Mouse (Mus musculus): Measurements from ENCODE around the gene Napa.

The Napa gene

DNA sequence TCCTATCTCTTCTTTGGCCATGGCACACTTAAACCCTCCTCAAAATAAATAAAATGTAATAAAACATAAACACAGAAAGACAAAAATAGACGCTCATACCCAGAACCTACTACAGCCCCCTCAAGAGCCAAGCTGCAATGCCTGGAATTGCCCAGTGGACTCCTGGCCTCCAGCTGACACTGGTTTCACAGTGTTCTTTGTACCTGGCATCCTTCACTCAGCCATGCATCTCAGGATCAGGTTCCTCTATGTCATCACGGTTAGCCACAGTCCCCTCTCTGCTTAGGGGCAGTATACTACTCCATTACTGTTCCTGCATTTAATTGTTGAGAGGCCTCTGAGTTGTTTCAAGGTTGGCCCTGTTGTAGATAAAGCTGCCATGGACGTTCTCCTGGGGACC, 34.7 kb downstream of the Napa start:
- no peak for DNase-seq (ENCODE audit: low spot score)

DNA sequence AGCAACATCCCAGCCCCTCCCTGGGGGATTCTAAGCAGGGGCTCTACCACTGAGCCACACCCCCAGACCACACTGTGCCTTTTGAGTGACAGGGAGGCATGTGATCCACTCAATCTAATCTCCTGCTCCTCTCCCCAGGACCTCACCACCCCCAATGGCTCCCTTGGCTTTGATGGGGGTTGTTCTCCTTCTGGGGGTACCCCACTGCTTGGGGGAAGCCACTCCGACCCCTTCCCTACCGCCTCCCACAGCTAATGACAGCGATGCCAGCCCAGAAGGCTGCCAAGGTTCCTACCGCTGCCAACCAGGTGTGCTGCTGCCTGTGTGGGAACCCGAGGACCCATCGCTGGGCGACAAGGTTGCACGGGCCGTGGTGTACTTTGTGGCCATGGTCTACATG, 35.4 kb downstream of the Napa start:
- DNase-seq (ENCODE audit: low spot score): no peak

DNA sequence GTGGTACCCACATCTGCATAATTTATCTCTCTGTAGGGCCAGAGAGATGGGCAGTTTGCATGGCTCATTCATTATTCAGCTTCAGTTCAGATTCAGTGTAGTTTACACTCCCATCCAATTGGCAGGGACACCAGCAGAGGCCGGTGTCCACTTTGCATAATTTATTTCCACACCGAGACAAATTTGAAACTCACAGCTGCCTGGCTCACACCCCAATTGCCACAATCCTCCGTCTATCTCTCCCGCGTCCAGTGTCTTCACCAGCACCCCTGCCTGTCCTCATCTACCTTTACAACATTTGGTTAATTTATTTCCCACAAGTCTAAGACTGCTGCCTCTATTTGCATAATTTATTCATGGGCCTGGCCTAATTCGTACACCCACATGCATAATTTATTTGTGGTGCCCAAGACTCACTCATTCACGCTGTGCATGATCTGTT, 36.7 kb downstream of the Napa start:
- no peak for DNase-seq (ENCODE audit: low spot score)

DNA sequence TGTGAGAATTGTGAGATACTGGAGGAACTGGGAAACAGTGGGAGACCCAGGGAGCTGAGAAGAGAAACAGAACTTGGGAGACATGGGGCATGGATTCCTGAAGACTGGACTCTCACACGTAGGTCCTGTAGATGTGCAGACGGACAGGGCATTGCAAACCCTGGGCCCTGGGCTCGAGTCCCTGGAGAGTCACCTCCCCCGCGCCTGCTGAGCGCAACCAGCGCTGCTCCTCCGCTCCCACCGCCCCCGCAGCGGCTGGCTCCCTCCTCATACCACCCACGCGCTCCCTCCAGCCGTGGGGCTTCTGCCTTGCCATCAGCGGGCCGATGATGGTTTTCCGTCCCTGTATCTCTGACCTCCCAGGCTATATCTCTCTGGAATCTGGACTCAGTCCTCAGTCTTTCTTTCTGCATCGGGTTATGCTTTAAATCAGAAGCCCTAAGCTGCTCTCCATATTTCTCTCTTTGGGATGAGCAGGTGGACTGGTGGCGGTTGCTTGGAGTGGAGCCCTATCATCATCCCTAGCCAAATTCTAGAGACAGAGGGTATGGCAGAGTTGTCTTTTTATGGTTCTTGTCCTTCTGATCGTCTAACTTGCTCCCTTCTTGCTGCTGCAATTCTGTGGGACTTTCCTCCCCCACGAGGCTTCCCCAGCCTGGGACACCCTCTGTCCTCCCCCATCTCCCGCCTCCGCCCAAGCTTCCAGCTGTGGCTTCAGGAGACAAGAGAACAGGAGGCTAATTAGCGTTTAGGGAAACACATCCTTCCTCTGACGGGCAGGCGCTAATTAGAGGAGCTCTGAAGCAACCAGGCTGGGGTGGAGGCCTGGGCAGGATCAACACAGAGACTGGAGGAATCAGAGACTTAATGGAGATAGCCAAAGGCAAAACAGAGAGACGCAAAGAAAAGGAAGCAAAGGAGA, 48.5 kb downstream of the Napa start:
- no peak for DNase-seq (ENCODE audit: low spot score)

DNA sequence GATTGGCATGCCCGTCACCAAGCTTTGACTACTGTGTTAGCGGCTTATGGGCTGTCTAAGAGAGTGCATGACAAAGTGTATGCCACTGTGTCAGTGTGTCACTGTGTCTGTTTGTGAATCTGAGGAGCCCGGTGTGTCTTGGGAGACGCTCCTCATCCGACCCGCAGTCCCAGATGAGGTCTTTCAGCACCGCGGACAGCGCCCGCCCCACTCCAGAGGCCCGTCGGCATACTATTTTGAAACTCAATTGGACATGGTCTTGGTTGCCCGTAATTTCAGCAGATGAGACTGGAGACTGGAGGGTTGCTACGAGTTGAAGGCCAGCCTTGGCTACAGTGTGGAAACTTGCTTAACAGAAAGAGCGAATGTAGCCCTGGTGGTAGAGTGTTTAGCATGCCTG, 49.4 kb downstream of the Napa start:
- DNase-seq (ENCODE audit: low spot score): peak; percentile 50

DNA sequence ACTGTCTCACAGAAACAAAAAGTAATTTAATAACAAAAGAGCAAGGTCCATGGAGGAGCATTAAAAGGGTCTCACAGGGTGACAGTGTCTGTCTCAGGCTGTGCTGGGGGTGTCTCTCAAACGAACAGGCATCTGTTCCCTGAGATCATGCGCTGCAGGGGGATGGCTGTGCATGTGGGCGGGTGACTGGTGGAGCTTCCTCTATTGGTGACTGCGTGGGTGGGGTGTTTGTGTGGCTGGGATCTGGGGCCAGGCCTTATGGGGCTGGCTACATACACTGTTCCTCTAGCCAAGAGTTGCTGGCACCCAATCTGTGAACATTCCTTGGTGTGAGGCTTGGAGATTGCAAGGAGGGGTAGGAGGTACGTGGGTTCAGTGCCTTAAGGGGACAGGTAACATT, 51.0 kb downstream of the Napa start:
- DNase-seq (ENCODE audit: low spot score): no peak

DNA sequence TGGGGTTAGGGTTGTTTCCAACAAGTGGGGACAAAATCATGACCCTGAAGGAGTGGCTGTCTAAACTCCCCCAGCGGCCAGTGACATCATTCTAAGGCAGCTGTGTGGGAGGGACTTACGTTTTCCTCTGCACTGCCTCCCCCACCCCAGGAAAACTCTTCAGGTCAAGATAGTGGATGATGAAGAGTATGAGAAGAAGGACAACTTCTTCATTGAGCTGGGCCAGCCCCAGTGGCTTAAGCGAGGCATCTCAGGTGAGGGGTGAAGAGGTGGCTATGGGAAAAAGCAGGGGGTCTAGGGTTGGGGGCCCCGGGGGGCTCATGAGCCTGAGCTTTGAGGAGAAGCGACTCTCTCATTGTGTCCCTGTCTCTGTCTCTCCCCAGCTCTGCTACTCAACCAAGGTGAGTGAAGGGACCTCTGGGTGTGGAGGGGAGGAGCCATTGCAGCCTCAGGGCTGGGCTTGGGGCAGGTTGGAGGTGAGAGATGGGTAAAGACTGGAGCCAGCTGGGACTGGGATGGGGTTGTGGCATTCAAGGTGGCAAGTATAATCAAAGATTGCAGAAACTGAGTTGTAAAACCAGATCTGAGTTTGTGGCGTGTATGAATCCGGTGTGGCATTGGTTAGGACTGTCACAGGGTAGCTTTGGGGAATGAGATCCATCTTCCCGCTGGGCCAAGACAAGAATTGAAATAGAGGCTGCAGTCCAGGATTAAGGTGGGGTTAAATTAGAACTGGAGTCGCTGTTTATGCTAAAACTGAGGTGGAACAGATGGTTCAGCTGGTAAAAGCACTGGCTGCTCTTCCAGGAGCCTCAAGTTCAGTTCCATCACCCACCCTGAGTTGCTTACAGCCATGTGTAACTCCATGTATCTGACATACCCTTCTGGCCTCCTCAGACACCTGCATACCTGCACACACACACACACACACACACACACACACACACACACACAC, 52.2 kb downstream of the Napa start:
- no peak for DNase-seq (ENCODE audit: low spot score)

DNA sequence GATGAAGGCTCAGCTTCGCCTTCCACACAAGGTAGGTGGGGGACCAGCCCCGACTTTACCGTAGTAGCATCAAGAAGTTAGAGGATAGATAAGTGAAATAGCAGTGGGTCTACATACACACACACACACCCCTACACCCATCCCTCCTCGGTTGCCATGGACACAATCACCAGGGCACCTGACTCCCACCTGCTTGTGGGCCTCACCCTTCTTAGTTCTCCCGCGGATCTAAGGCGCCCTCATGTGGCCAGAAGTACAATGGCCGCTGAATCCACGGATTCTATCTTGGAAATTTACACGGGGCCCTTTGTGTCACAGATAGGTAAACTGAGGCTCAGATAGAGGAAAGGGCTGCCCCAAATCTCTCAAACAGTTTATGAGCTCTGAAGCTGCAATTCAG, 55.3 kb downstream of the Napa start:
- no peak for DNase-seq (ENCODE audit: low spot score)

DNA sequence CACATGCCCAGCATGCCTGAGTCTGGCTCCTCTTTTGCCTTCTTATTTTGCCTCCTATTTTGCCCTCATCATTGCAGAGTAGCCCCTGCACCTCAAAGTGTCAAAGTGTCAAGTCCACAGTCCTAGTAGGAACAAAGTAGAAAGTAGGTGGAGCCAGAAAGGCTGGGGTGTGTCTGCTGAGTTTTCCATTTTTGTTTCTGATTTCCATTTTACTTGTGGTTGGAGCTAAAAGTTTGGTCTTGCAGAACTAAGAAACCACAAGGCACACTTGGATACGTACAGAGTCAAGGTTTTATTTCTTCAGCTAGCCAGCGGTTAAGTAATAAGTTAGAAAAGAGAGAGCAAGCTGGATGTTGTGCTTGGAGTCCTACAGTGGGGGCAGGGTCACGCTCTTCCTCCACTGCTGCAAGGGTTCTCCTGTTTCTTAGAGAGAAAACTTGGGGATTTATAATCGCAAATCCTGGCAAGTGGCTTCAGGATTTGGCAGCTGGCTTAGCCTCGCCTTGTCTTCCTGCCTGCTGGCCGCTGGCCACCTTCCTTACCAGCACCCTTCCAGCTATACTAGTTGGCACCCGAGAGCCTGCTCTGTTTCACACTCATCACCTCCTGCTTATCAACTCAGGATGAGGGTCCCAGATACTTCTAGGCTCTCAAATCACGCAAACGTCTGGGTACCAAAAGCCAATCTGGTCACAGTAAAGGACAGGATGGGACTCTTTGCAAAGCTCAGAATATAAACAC, 57.0 kb downstream of the Napa start:
- DNase-seq (ENCODE audit: low spot score): no peak

DNA sequence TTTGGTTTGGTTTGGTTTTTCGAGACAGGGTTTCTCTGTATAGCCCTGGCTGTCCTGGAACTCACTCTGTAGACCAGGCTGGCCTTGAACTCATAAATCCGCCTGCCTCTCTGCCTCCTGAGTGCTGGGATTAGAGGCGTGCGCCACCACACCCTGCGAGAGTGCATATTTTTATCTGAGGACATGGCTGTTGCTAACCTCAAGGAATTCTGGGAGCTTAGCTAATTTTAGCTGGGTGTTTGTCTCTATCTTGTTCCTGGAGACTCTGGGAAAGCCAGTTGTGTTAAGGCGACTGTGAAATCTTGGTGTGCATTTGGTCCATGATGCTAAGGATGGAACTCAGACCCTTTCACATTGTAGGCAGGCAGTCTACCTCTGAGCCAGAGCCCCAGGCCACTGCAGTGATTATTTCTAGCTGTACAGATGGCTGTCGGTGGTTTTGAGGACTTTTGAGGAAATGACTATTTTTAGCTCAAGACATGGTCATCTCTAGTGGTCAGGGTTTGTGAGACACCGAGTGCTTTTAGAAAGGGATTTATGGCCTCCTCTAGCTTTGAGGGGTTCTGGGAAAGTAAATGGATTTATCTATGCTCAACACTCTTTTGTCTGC, 58.0 kb downstream of the Napa start:
- DNase-seq (ENCODE audit: low spot score): no peak

DNA sequence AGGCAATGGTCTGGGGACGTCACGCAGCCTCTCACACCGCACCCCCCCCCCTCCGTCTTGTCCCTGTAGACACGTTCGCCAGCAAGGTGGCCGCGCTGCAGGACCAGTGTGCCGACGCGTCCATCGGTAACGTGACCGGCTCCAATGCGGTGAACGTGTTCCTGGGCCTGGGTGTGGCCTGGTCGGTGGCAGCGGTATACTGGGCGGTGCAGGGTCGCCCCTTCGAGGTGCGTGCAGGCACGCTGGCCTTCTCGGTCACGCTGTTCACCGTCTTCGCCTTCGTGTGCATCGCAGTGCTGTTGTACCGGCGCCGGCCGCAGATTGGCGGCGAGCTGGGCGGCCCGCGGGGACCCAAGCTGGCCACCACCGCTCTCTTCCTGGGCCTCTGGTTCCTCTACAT, 60.5 kb downstream of the Napa start:
- DNase-seq (ENCODE audit: low spot score): no peak

DNA sequence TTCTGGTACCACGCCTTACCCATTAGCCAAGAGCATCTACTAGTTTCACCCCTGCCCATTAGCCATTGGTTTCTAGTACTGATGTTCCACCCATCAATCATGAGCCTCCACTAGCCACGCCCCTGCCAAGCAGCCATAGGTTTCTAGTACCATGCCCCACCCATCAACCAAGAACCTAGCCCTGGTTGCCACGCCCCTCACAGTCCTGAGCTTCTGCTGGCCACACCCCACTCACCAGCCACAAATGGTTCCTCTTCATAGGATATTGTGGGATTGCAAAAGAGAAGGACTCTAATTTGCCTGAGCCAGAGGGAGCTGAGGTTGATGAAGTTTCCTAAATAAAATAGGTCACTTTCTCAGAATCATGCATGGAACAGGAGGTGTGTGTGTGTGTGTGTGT, 62.4 kb downstream of the Napa start:
- peak; percentile 36 for DNase-seq (ENCODE audit: low spot score)

DNA sequence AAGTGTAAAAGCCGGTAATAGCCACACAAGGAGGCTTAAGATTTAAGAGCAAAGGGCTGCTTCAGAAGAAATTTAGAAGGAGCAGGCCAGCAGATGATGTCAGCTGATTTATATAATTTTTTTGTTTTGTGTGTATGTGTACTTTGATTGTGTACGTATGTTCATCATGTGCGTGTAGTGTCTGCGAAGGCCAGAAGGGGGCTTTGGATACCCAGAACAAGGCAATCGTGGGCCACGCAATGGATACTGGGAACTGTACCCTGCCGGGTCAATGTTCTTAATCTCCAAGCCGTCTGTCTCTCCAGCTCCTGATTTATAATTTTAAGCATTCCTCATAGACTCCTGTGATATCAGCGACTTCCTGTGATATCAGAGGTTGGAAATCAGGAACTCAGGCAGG, 63.0 kb downstream of the Napa start:
- DNase-seq (ENCODE audit: low spot score): no peak

DNA sequence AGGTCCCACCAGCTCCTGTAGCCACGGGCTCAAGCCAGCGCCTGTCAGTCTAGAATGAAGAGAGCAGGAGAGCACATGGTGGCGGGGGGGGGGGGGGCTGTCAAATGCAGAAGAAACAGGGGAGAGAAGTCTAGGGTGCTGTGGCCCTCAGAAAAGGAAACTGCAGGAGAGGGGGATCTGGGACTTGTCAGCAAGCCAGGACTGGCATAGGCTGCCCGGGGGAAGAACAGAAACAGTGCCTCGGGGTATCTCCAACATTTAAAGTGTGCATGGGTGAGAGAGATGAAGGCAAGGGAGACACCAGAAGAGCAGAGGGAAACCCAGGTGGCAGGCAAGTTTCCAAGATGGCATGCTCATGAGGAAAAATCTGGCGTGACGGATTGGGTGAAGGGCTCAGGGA, 63.8 kb downstream of the Napa start:
- no peak for DNase-seq (ENCODE audit: low spot score)
